Mouse (Mus musculus) c-Kit-positive CD71-positive TER-119-positive erythroid progenitor cells, embryonic 14.5 days (primary cell): Measurements from ENCODE around the gene Gm36028.

Experiments
- DNase-seq: peaks from one replicate; pipeline ENCODE4 v3.0.0-alpha.2; 2013; ENCODE audit warnings: low spot score

The Gm36028 gene

GRCm38 (mm10) chr16:37860213-37860612, 733 bp downstream of the Gm36028 start:
- no peak for DNase-seq

GRCm38 (mm10) chr16:37857495-37857894, 3.5 kb downstream of the Gm36028 start:
- DNase-seq = no peak

- no peak for DNase-seq
Observed at GRCm38 (mm10) chr16:37856327-37856726, 4.6 kb downstream of the Gm36028 start.

GRCm38 (mm10) chr16:37855583-37855982, 5.4 kb downstream of the Gm36028 start:
- no peak for DNase-seq

- DNase-seq = no peak
Observed at GRCm38 (mm10) chr16:37854593-37854992, 6.4 kb downstream of the Gm36028 start.

- no peak for DNase-seq
Observed at GRCm38 (mm10) chr16:37854054-37854453, 6.9 kb downstream of the Gm36028 start.

GRCm38 (mm10) chr16:37853279-37853678, 7.7 kb downstream of the Gm36028 start:
- DNase-seq = no peak

GRCm38 (mm10) chr16:37851366-37851765, 9.6 kb downstream of the Gm36028 start:
- DNase-seq = no peak

- DNase-seq = no peak
Observed at GRCm38 (mm10) chr16:37847081-37847480, 13.9 kb downstream of the Gm36028 start.

GRCm38 (mm10) chr16:37845202-37845925, 15.6 kb downstream of the Gm36028 start:
- DNase-seq = no peak

- DNase-seq = no peak
Observed at GRCm38 (mm10) chr16:37843740-37844139, 17.2 kb downstream of the Gm36028 start.

GRCm38 (mm10) chr16:37842439-37842838, 18.5 kb downstream of the Gm36028 start:
- DNase-seq = no peak

GRCm38 (mm10) chr16:37837571-37837970, 23.4 kb downstream of the Gm36028 start:
- no peak for DNase-seq

- no peak for DNase-seq
Observed at GRCm38 (mm10) chr16:37831041-37831440, 29.9 kb downstream of the Gm36028 start.

- DNase-seq = no peak
Observed at GRCm38 (mm10) chr16:37826286-37826685, 34.7 kb downstream of the Gm36028 start.

- no peak for DNase-seq
Observed at GRCm38 (mm10) chr16:37824778-37825505, 36.0 kb downstream of the Gm36028 start.

GRCm38 (mm10) chr16:37823949-37824348, 37.0 kb downstream of the Gm36028 start:
- no peak for DNase-seq

GRCm38 (mm10) chr16:37817986-37818385, 43.0 kb downstream of the Gm36028 start:
- DNase-seq = no peak

GRCm38 (mm10) chr16:37814383-37814971, 46.5 kb downstream of the Gm36028 start:
- DNase-seq = peak; percentile 53

- no peak for DNase-seq
Observed at GRCm38 (mm10) chr16:37813691-37814382, 47.1 kb downstream of the Gm36028 start.

GRCm38 (mm10) chr16:37812474-37812886, 48.5 kb downstream of the Gm36028 start:
- DNase-seq = no peak

GRCm38 (mm10) chr16:37811874-37812273, 49.1 kb downstream of the Gm36028 start:
- no peak for DNase-seq

GRCm38 (mm10) chr16:37809623-37809992, 51.3 kb downstream of the Gm36028 start:
- no peak for DNase-seq
